Mouse (Mus musculus): ENCODE results near the gene Ptprq. TPM values are rescaled to one million over a fixed set of nuclear protein-coding genes. Genes with fewer than 3 reads are reported as not detected.

Gene Ptprq
- polyA plus RNA-seq, 1 experiment from 2014 or later, result 0.28 TPM

GRCm38 (mm10) chr10:107624211-107624610 lies 95.6 kb downstream of the Ptprq start:
- Histone ChIP-seq H3K9me3 (no peaks in the 10 kb centered on the region), H3K27me3 (no peaks in the 10 kb centered on the region), H3K4me3 (no peak overlapping the region), H3K4me1 (no peaks in the 10 kb centered on the region), H3K27ac (no peak overlapping the region), H3K4me2 (replicated peaks) (no peak overlapping the region), H3K9ac (no peak overlapping the region), H3K36me3 (no peaks in the 10 kb centered on the region)
- no peak for ATAC-seq (ENCODE audit: low FRiP score, low read depth)
- 82% methylated on average over 4 of the region's 4 CpGs for WGBS

- Histone ChIP-seq H3K36me3 (no peaks in the 10 kb centered on the region), H3K9ac (no peak overlapping the region), H3K4me1 (no peaks in the 10 kb centered on the region), H3K9me3 (no peaks in the 10 kb centered on the region), H3K4me3 (no peak overlapping the region), H3K27ac (no peak overlapping the region), H3K4me2 (replicated peaks) (no peak overlapping the region), H3K27me3 (no peaks in the 10 kb centered on the region)
- ATAC-seq (ENCODE audit: low FRiP score, low read depth), result no peak
- WGBS, result 51% methylated on average over 2 of the region's 2 CpGs
Observed at GRCm38 (mm10) chr10:107615460-107615859, 104.4 kb downstream of the Ptprq start.

GRCm38 (mm10) chr10:107601371-107601770 lies 118.5 kb downstream of the Ptprq start:
- Histone ChIP-seq H3K27ac (no peak overlapping the region), H3K4me2 (replicated peaks) (no peak overlapping the region), H3K4me1 (no peaks in the 10 kb centered on the region), H3K4me3 (no peak overlapping the region), H3K9ac (no peak overlapping the region), H3K9me3 (no peaks in the 10 kb centered on the region), H3K36me3 (no peaks in the 10 kb centered on the region), H3K27me3 (no peaks in the 10 kb centered on the region)
- ATAC-seq (ENCODE audit: low FRiP score, low read depth), result no peak
- WGBS, result 78% methylated on average over 6 of the region's 6 CpGs

GRCm38 (mm10) chr10:107583360-107583759 lies 136.5 kb downstream of the Ptprq start:
- Histone ChIP-seq H3K27me3 (no peaks in the 10 kb centered on the region), H3K4me2 (replicated peaks) (no peak overlapping the region), H3K36me3 (no peaks in the 10 kb centered on the region), H3K9ac (no peak overlapping the region), H3K9me3 (no peaks in the 10 kb centered on the region), H3K4me1 (no peaks in the 10 kb centered on the region), H3K4me3 (no peak overlapping the region), H3K27ac (no peak overlapping the region)
- no peak for ATAC-seq (ENCODE audit: low FRiP score, low read depth)
- WGBS, result 52% methylated on average over 5 of the region's 5 CpGs

DNA sequence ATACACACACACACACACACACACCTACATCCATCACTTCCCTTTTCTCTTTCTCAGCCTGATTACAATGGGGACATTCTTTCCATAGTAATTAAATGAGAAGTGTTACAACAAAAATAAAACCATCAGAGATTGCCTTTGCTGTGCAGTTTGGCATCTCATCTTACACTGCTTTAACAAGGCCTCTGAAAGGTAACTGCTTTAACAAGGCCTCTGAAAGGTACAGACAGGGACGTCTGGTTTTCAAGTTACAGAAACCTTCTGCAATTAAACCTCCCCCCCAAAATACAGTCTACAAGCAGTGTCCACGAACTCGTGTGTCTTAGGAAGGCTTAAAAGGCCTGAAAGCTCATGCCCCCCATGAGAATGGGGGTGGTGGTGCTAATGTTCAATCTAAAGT lies 150.8 kb downstream of the Ptprq start:
- Histone ChIP-seq H3K9me3 (no peaks in the 10 kb centered on the region), H3K4me1 (peaks cover 7% of the 10 kb centered on the region; the same call in 1 of the 2 replicates), H3K4me3 (no peak overlapping the region), H3K36me3 (no peaks in the 10 kb centered on the region), H3K4me2 (replicated peaks) (no peak overlapping the region), H3K27ac (no peak overlapping the region), H3K27me3 (no peaks in the 10 kb centered on the region), H3K9ac (no peak overlapping the region)
- peak; percentile 54; the same call in 1 of the 2 replicates for ATAC-seq (ENCODE audit: low FRiP score, low read depth)
- WGBS, result 7% methylated on average over 3 of the region's 3 CpGs

DNA sequence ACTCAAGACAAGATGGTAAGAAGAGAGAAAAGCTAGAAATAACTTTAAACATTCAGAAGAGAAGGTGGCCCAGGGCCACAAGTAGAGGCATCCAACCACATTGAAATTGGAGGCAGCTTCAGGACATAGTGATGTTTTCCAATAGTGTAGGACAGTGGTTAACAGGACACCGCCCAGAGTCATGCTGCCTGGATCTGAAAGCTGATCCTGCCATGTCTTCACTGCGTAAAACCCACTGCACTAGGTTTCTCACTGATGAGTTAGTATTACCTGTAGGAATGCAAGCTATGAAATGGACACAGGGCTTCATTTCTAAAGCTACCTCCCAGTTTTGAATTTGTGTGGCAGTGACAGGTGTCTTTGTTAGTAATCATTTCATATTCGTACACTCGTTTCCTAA lies 151.6 kb downstream of the Ptprq start:
- Histone ChIP-seq H3K4me1 (peaks cover 7% of the 10 kb centered on the region; the same call in 1 of the 2 replicates), H3K27ac (no peak overlapping the region), H3K4me3 (no peak overlapping the region), H3K36me3 (no peaks in the 10 kb centered on the region), H3K9ac (no peak overlapping the region), H3K27me3 (no peaks in the 10 kb centered on the region), H3K4me2 (replicated peaks) (no peak overlapping the region), H3K9me3 (no peaks in the 10 kb centered on the region)
- WGBS, result 82% methylated on average over 4 of the region's 4 CpGs
- no peak for ATAC-seq (ENCODE audit: low FRiP score, low read depth)

GRCm38 (mm10) chr10:107562875-107563274 lies 157.0 kb downstream of the Ptprq start:
- WGBS, result 14% methylated on average over 13 of the region's 13 CpGs
- no peak for ATAC-seq (ENCODE audit: low FRiP score, low read depth)
- no peaks in the 10 kb centered on the region for H3K9me3 ChIP-seq
- H3K4me1 ChIP-seq, result no peaks in the 10 kb centered on the region
- no peaks in the 10 kb centered on the region for H3K36me3 ChIP-seq
- H3K27me3 ChIP-seq, result no peaks in the 10 kb centered on the region
- H3K27ac ChIP-seq, result no peak overlapping the region
- H3K9ac ChIP-seq, result no peak overlapping the region
- no peak overlapping the region; the same call in 1 of the 2 replicates for H3K4me2 ChIP-seq (replicated peaks)
- no peak overlapping the region for H3K4me3 ChIP-seq

- Histone ChIP-seq H3K9me3 (no peaks in the 10 kb centered on the region), H3K27ac (no peak overlapping the region), H3K4me3 (no peak overlapping the region), H3K9ac (no peak overlapping the region), H3K4me2 (replicated peaks) (no peak overlapping the region), H3K36me3 (no peaks in the 10 kb centered on the region), H3K27me3 (no peaks in the 10 kb centered on the region), H3K4me1 (no peaks in the 10 kb centered on the region)
- no peak for ATAC-seq (ENCODE audit: low FRiP score, low read depth)
Observed at GRCm38 (mm10) chr10:107560881-107561280, 159.0 kb downstream of the Ptprq start.

GRCm38 (mm10) chr10:107543026-107543425 lies 176.8 kb downstream of the Ptprq start:
- peak; percentile 28; the same call in 1 of the 2 replicates for ATAC-seq (ENCODE audit: low FRiP score, low read depth)
- H3K9ac ChIP-seq, result no peak overlapping the region
- H3K27ac ChIP-seq, result no peak overlapping the region
- H3K9me3 ChIP-seq, result no peaks in the 10 kb centered on the region
- H3K36me3 ChIP-seq, result no peaks in the 10 kb centered on the region
- no peak overlapping the region for H3K4me2 ChIP-seq (replicated peaks)
- 5% methylated on average over 1 of the region's 1 CpGs for WGBS
- no peak overlapping the region for H3K4me3 ChIP-seq
- no peaks in the 10 kb centered on the region for H3K27me3 ChIP-seq
- H3K4me1 ChIP-seq, result peaks cover 8% of the 10 kb centered on the region; the same call in 1 of the 2 replicates

GRCm38 (mm10) chr10:107528758-107529157 lies 191.1 kb downstream of the Ptprq start:
- Histone ChIP-seq H3K27me3 (no peaks in the 10 kb centered on the region), H3K36me3 (no peaks in the 10 kb centered on the region), H3K9me3 (no peaks in the 10 kb centered on the region), H3K4me2 (replicated peaks) (no peak overlapping the region), H3K9ac (no peak overlapping the region), H3K27ac (no peak overlapping the region), H3K4me1 (no peaks in the 10 kb centered on the region), H3K4me3 (no peak overlapping the region)
- 90% methylated on average over 1 of the region's 1 CpGs for WGBS
- no peak for ATAC-seq (ENCODE audit: low FRiP score, low read depth)

- H3K27me3 ChIP-seq, result no peaks in the 10 kb centered on the region
- no peak overlapping the region for H3K4me3 ChIP-seq
- no peak overlapping the region for H3K9ac ChIP-seq
- H3K4me2 ChIP-seq (replicated peaks), result no peak overlapping the region
- no peak overlapping the region for H3K27ac ChIP-seq
- H3K9me3 ChIP-seq, result no peaks in the 10 kb centered on the region
- no peak for ATAC-seq (ENCODE audit: low FRiP score, low read depth)
- WGBS, result 72% methylated on average over 5 of the region's 5 CpGs
- H3K36me3 ChIP-seq, result no peaks in the 10 kb centered on the region
- no peaks in the 10 kb centered on the region for H3K4me1 ChIP-seq
Observed at GRCm38 (mm10) chr10:107519216-107519615, 200.6 kb downstream of the Ptprq start.

GRCm38 (mm10) chr10:107516641-107517040 lies 203.2 kb downstream of the Ptprq start:
- H3K36me3 ChIP-seq, result no peaks in the 10 kb centered on the region
- H3K4me2 ChIP-seq (replicated peaks), result no peak overlapping the region
- no peaks in the 10 kb centered on the region for H3K9me3 ChIP-seq
- no peaks in the 10 kb centered on the region for H3K4me1 ChIP-seq
- H3K9ac ChIP-seq, result no peak overlapping the region
- no peak overlapping the region for H3K4me3 ChIP-seq
- no peaks in the 10 kb centered on the region for H3K27me3 ChIP-seq
- 64% methylated on average over 7 of the region's 7 CpGs for WGBS
- ATAC-seq (ENCODE audit: low FRiP score, low read depth), result peak; percentile 61; the same call in 1 of the 2 replicates
- H3K27ac ChIP-seq, result no peak overlapping the region

DNA sequence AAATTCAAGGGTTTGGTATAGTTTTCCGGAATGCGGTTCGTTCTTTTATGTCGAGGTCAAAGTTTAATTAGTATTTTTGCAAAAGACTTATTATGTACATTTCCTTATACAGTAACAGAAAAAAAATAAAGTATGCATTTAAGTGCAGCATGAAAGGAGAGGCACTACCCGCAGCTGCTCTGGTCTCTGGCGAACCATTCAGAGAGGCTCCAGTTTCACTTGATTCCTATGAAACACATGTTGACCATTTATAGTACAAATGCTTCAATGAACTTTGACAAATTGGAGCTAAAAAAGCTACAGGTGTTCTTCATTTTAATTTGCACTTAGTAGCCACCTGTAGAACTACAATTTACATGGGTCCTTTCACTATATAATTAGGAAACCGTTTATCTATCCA lies 205.1 kb downstream of the Ptprq start:
- H3K9me3 ChIP-seq, result no peaks in the 10 kb centered on the region
- H3K4me3 ChIP-seq, result no peak overlapping the region
- no peaks in the 10 kb centered on the region for H3K27me3 ChIP-seq
- no peak overlapping the region for H3K9ac ChIP-seq
- H3K4me2 ChIP-seq (replicated peaks), result no peak overlapping the region
- no peaks in the 10 kb centered on the region for H3K4me1 ChIP-seq
- ATAC-seq (ENCODE audit: low FRiP score, low read depth), result no peak
- no peak overlapping the region for H3K27ac ChIP-seq
- WGBS, result 26% methylated on average over 7 of the region's 7 CpGs
- no peaks in the 10 kb centered on the region for H3K36me3 ChIP-seq
